Mouse (Mus musculus): Measurements from ENCODE around the gene Hrct1.
A peak's percentile ranks its signal among the peaks of the same experiment; 100 is the strongest.

Gene Hrct1

GRCm38 (mm10) chr4:43728576-43728954 is 1.6 kb downstream of the Hrct1 start:
- no peak for DNase-seq

GRCm38 (mm10) chr4:43729126-43729525 is 2.1 kb downstream of the Hrct1 start:
- no peak for DNase-seq

- DNase-seq, result no peak
Observed at GRCm38 (mm10) chr4:43729794-43730550, 3.0 kb downstream of the Hrct1 start, which contains the start of gene Spaar. TSS of gene Spaar (plus strand) at chr4:43730034.

GRCm38 (mm10) chr4:43730750-43731297 is 3.8 kb downstream of the Hrct1 start:
- no peak for DNase-seq

- no peak for DNase-seq
Observed at GRCm38 (mm10) chr4:43732171-43732570, 5.2 kb downstream of the Hrct1 start.

- no peak for DNase-seq
Observed at GRCm38 (mm10) chr4:43733186-43733585, 6.2 kb downstream of the Hrct1 start.

GRCm38 (mm10) chr4:43737144-43737543 is 10.2 kb downstream of the Hrct1 start:
- no peak for DNase-seq

GRCm38 (mm10) chr4:43738989-43739674 is 12.1 kb downstream of the Hrct1 start:
- no peak for DNase-seq

- DNase-seq, result no peak
Observed at GRCm38 (mm10) chr4:43741526-43741925, 14.5 kb downstream of the Hrct1 start.

- DNase-seq, result no peak
Observed at GRCm38 (mm10) chr4:43742637-43743036, 15.6 kb downstream of the Hrct1 start.

GRCm38 (mm10) chr4:43743099-43743498 is 16.1 kb downstream of the Hrct1 start:
- DNase-seq, result no peak

GRCm38 (mm10) chr4:43745187-43745586 is 18.2 kb downstream of the Hrct1 start:
- DNase-seq, result no peak

GRCm38 (mm10) chr4:43757213-43757612 is 30.2 kb downstream of the Hrct1 start:
- no peak for DNase-seq

- DNase-seq, result peak; percentile 13
Observed at GRCm38 (mm10) chr4:43759571-43760418, 32.8 kb downstream of the Hrct1 start.

GRCm38 (mm10) chr4:43760460-43760859 is 33.5 kb downstream of the Hrct1 start:
- DNase-seq, result peak; percentile 41

- no peak for DNase-seq
Observed at GRCm38 (mm10) chr4:43761336-43761735, 34.3 kb downstream of the Hrct1 start.

GRCm38 (mm10) chr4:43763410-43763809 is 36.4 kb downstream of the Hrct1 start:
- DNase-seq, result peak; percentile 55

GRCm38 (mm10) chr4:43768341-43768740 is 41.4 kb downstream of the Hrct1 start:
- no peak for DNase-seq

GRCm38 (mm10) chr4:43769374-43769773 is 42.4 kb downstream of the Hrct1 start:
- no peak for DNase-seq

- DNase-seq, result no peak
Observed at GRCm38 (mm10) chr4:43770909-43771308, 43.9 kb downstream of the Hrct1 start, which contains the start of gene Olfr159. TSS of gene Olfr159 (minus strand) at chr4:43771009.

GRCm38 (mm10) chr4:43771626-43772025 is 44.6 kb downstream of the Hrct1 start:
- DNase-seq, result no peak

- DNase-seq, result no peak
Observed at GRCm38 (mm10) chr4:43772304-43772703, 45.3 kb downstream of the Hrct1 start.

Data from right cerebral cortex, postnatal 4 days (tissue).